Mouse (Mus musculus) kidney, embryonic 14.5 days (tissue): ENCODE results near the gene Sbk1. TPM values are rescaled to one million over a fixed set of nuclear protein-coding genes. Genes with fewer than 3 reads are reported as not detected.

Experiments used
- ATAC-seq: fragments of 200-750 bp; cut with Nextera tagmentation; 2 replicates; pipeline ENCODE4 v1.8.0; 2017; ENCODE audit warnings: moderate number of reproducible peaks, mild to moderate bottlenecking, moderate TSS enrichment, moderate library complexity; ENCODE audit not compliant: low FRiP score, low TSS enrichment
- H3K27ac ChIP-seq: fragments of 300-500 bp; sonication (generic); 2 replicates; pipeline ENCODE4 v1.5.1; 2014; ENCODE audit warnings: low read depth, mild to moderate bottlenecking, low read length, moderate library complexity, mixed read lengths
- H3K27me3 ChIP-seq: fragments of 300-500 bp; sonication (generic); 2 replicates; pipeline ENCODE4 v1.6.1; 2014; ENCODE audit warnings: mild to moderate bottlenecking, low read length; ENCODE audit not compliant: control insufficient read depth, insufficient read depth
- H3K36me3 ChIP-seq: fragments of 300-500 bp; sonication (generic); 2 replicates; pipeline ENCODE4 v1.6.1; 2014; ENCODE audit warnings: low read length, mixed read lengths; ENCODE audit not compliant: control insufficient read depth, insufficient read depth
- H3K4me1 ChIP-seq: fragments of 300-500 bp; sonication (generic); 2 replicates; pipeline ENCODE4 v1.6.1; 2014; ENCODE audit warnings: low read length, mixed read lengths; ENCODE audit not compliant: control insufficient read depth, insufficient read depth
- H3K4me2 ChIP-seq: fragments of 300-500 bp; sonication (generic); replicated peaks from 2 replicates; pipeline ENCODE4 v1.6.1; 2014; ENCODE audit warnings: low read depth, mild to moderate bottlenecking, low read length
- H3K4me3 ChIP-seq: fragments of 300-500 bp; sonication (generic); 2 replicates; pipeline ENCODE4 v1.5.1; 2014; ENCODE audit warnings: mild to moderate bottlenecking, low read length
- H3K9ac ChIP-seq: fragments of 300-500 bp; sonication (generic); 2 replicates; pipeline ENCODE4 v1.6.1; 2014; ENCODE audit warnings: low read depth, mild to moderate bottlenecking, low read length, moderate library complexity
- H3K9me3 ChIP-seq: fragments of 300-500 bp; sonication (generic); 2 replicates; pipeline ENCODE4 v1.6.1; 2016; ENCODE audit warnings: low read length; ENCODE audit not compliant: control insufficient read depth
- WGBS: fragments of 180-500 bp; shearing (Covaris S2); extraction: QIAGEN DNeasy Blood & Tissue Kit; methylation state at CpG from one replicate; pipeline ENCODE4 v1.1.7; 2014; 5-methylcytosine and 5-hydroxymethylcytosine counted together
- polyA plus RNA-seq: library from polyadenylated mRNA; unstranded; fragments of >200 nt; fragmentation: Nextera tagmentation; extraction: Ambion mirVana; gene quantifications from 2 replicates; pipeline ENCODE4 v1.2.1, GENCODE M21; 2014

Gene Sbk1
- 41.6 and 52.0 TPM in 2 replicates for polyA plus RNA-seq

- Histone ChIP-seq H3K4me1 (peaks cover 32% of the 10 kb centered on the region), H3K4me2 (peak within 1 kb of the TSS; percentile 89), H3K27me3 (no peaks in the 10 kb centered on the region), H3K9ac (peak within 1 kb of the TSS; percentile 87), H3K4me3 (peak within 1 kb of the TSS; percentile 86), H3K36me3 (peaks cover 18% of the 10 kb centered on the region; the same call in 1 of the 2 replicates), H3K27ac (peak within 1 kb of the TSS; percentile 95), H3K9me3 (no peaks in the 10 kb centered on the region)
- under 1% methylated on average over 76 of the region's 85 CpGs for WGBS
- ATAC-seq, result peak; percentile 94
Observed at GRCm38 (mm10) chr7:126271712-126272683, at the start of gene Sbk1. Gene Sbk1 (plus strand): TSS chr7:126272619.

GRCm38 (mm10) chr7:126222753-126223152 is 49.7 kb upstream of the Sbk1 start:
- Histone ChIP-seq H3K4me3 (no peak overlapping the region), H3K27me3 (no peaks in the 10 kb centered on the region), H3K36me3 (no peaks in the 10 kb centered on the region), H3K4me2 (no peak overlapping the region), H3K9ac (no peak overlapping the region), H3K9me3 (no peaks in the 10 kb centered on the region), H3K4me1 (no peaks in the 10 kb centered on the region), H3K27ac (no peak overlapping the region)
- no peak for ATAC-seq
- WGBS, result 32% methylated on average over 3 of the region's 3 CpGs

- no peaks in the 10 kb centered on the region for H3K4me1 ChIP-seq
- no peak overlapping the region for H3K4me3 ChIP-seq
- no peak overlapping the region for H3K9ac ChIP-seq
- H3K27me3 ChIP-seq, result no peaks in the 10 kb centered on the region
- no peak overlapping the region for H3K4me2 ChIP-seq
- no peaks in the 10 kb centered on the region for H3K36me3 ChIP-seq
- WGBS, result 24% methylated on average over 5 of the region's 5 CpGs
- no peak overlapping the region for H3K27ac ChIP-seq
- no peaks in the 10 kb centered on the region for H3K9me3 ChIP-seq
- no peak for ATAC-seq
Observed at GRCm38 (mm10) chr7:126226136-126226535, 46.3 kb upstream of the Sbk1 start.

DNA sequence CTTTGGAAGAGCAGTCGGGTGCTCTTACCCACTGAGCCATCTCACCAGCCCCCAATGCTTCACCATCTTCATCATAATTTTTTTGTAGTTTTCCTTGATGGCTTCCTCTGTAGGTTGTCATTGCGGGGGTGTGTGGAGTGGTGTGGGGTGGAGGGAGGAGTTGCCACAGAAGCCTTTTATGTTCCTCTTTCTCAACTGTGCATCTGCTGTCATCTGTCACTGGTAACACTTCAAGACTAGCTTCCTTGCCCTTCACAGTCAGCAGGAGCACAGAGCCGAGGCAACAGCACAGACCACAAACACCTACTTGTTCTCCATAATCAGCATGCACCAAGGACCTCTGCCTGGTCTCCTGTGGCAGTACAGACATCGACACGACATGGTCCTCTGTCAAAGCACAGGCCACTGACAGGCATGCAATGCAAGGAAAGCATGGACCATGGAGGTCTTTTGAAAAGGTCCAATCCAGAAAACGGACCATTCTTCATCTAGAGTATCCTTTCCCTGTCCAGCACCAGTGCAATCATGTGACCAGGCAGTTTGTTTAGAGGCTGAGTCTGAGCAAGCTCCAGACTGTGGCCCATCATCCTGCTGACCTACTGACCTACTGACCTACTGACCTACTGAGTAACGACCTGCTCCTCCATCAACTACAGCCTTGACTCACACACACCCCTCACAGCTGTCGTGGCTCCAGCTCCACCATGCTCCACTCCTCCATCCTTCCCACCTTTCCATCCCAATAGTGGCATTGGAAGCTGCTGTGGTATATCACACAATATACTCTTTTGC is 41.9 kb upstream of the Sbk1 start:
- H3K4me1 ChIP-seq, result no peaks in the 10 kb centered on the region
- no peak overlapping the region for H3K4me3 ChIP-seq
- ATAC-seq, result no peak
- H3K9me3 ChIP-seq, result no peaks in the 10 kb centered on the region
- H3K9ac ChIP-seq, result no peak overlapping the region
- no peaks in the 10 kb centered on the region for H3K27me3 ChIP-seq
- WGBS, result 52% methylated on average over 8 of the region's 8 CpGs
- no peak overlapping the region for H3K27ac ChIP-seq
- no peaks in the 10 kb centered on the region for H3K36me3 ChIP-seq
- H3K4me2 ChIP-seq, result no peak overlapping the region

DNA sequence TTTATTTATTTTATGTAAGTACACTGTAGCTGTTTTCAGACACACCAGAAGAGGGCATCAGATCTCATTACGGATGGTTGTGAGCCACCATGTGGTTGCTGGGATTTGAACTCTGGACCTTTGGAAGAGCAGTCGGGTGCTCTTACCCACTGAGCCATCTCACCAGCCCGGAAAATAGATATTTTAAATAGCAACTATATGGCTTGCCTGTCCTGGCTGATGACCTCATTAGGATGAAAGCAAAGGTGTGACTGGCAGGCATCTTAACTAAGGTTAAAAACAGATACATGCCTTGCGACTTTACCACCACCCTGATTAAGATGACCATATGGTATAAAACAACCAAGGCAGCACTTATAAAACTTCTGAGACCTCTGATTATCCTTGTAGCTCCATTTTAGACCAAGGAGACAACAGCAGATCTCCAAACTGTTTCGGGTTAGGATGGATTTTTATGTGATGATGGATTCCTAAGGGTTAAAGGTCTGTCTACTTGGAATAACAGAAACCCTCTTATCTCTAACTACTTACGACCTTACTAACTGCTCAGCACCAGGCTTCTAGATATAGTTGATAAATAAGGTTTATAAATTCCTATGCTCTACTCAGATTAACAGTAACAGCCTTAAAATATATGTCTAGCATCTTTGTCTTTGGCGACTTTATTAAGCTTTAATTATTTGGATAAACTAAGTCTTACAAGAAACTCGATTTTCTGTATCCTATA is 39.9 kb upstream of the Sbk1 start:
- no peak overlapping the region for H3K4me2 ChIP-seq
- H3K4me1 ChIP-seq, result no peaks in the 10 kb centered on the region
- no peaks in the 10 kb centered on the region for H3K27me3 ChIP-seq
- no peaks in the 10 kb centered on the region for H3K9me3 ChIP-seq
- H3K36me3 ChIP-seq, result no peaks in the 10 kb centered on the region
- no peak overlapping the region for H3K27ac ChIP-seq
- no peak overlapping the region for H3K4me3 ChIP-seq
- H3K9ac ChIP-seq, result no peak overlapping the region
- no peak for ATAC-seq
- 71% methylated on average over 7 of the region's 8 CpGs for WGBS

DNA sequence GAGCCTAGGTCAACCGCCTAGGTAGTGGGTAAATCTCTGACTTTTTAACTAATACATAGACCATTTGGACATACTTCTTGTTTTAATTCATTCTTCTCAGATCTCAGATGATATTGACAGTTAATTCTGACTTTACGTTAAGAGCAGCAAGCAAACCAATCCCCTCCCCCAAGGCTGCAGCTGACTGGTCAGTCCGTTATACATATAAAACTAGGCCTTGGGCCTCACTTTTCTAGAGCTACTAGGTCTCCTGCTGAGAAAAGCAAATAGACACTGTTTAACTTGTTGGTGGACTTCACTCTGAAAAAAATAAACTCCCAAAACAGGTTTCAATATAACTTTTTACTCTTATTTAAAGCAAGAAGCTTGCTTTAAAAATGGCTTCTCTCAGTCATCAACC is 37.8 kb upstream of the Sbk1 start:
- Histone ChIP-seq H3K27me3 (no peaks in the 10 kb centered on the region), H3K4me1 (no peaks in the 10 kb centered on the region), H3K4me3 (no peak overlapping the region), H3K9ac (no peak overlapping the region), H3K4me2 (no peak overlapping the region), H3K9me3 (no peaks in the 10 kb centered on the region), H3K36me3 (no peaks in the 10 kb centered on the region), H3K27ac (no peak overlapping the region)
- WGBS, result 85% methylated on average over 3 of the region's 3 CpGs
- ATAC-seq, result no peak

DNA sequence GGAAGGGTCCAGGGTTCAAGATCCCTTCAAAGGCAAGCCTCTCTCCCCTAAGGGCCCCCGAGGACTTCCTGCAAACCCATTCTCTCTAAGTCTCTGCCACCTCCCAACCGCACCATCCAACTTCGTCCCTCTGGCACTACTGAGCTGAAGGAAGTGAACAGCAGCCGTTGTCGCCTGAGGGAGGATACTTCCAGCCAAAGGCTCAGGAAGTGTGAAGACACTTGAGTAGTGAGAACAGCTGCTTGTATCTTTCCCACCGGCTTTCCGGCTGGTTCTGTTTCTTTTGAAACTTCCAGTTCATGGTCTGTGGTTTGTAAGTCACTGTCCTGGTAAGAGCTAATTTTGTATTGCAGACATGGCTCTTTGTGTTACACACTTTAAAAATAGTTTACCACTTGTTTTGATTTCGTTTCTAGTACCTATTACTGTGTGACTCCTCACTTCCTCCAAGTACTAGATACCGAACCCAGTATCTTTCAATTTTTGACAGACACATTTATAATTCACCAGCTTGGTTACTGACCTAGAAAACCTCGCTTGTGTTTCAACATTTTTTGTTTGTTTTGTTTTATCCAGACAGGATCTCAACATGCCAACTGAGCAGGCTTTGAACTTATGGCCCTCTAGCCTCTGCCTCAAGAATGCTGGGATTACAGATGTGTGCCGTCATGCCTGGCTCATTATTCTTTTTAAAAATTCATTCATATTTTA is 36.2 kb upstream of the Sbk1 start:
- Histone ChIP-seq H3K4me1 (no peaks in the 10 kb centered on the region), H3K36me3 (no peaks in the 10 kb centered on the region), H3K9me3 (no peaks in the 10 kb centered on the region), H3K27me3 (no peaks in the 10 kb centered on the region), H3K4me2 (no peak overlapping the region), H3K27ac (no peak overlapping the region), H3K4me3 (no peak overlapping the region), H3K9ac (no peak overlapping the region)
- WGBS, result 44% methylated on average over 11 of the region's 11 CpGs
- ATAC-seq, result no peak

GRCm38 (mm10) chr7:126236794-126237192 is 35.6 kb upstream of the Sbk1 start:
- 68% methylated on average over 5 of the region's 5 CpGs for WGBS
- H3K27me3 ChIP-seq, result no peaks in the 10 kb centered on the region
- no peaks in the 10 kb centered on the region for H3K9me3 ChIP-seq
- H3K36me3 ChIP-seq, result no peaks in the 10 kb centered on the region
- H3K4me1 ChIP-seq, result no peaks in the 10 kb centered on the region
- ATAC-seq, result no peak
- no peak overlapping the region for H3K9ac ChIP-seq
- no peak overlapping the region for H3K27ac ChIP-seq
- no peak overlapping the region for H3K4me2 ChIP-seq
- H3K4me3 ChIP-seq, result no peak overlapping the region
